Mouse (Mus musculus) stomach, embryonic 14.5 days (tissue): ENCODE measurements around the gene Litaf. TPM values are rescaled to one million over a fixed set of nuclear protein-coding genes. Genes with fewer than 3 reads are reported as not detected.

Experiments used
- ATAC-seq: fragments of 200-750 bp; cut with Nextera tagmentation; 2 replicates; pipeline ENCODE4 v1.8.0; 2017; ENCODE audit warnings: low read depth, moderate TSS enrichment; ENCODE audit not compliant: insufficient number of reproducible peaks, insufficient read depth, low FRiP score
- H3K27ac ChIP-seq: fragments of 300-500 bp; sonication (generic); 2 replicates; pipeline ENCODE4 v1.5.1; 2014; ENCODE audit warnings: mild to moderate bottlenecking, low read length, moderate library complexity, mixed read lengths
- H3K27me3 ChIP-seq: fragments of 300-500 bp; sonication (generic); 2 replicates; pipeline ENCODE4 v1.6.1; 2014; ENCODE audit warnings: low read length, control low read depth, mixed read lengths; ENCODE audit not compliant: control insufficient read depth, insufficient read depth
- H3K36me3 ChIP-seq: fragments of 300-500 bp; sonication (generic); 2 replicates; pipeline ENCODE4 v1.6.1; 2014; ENCODE audit warnings: mild to moderate bottlenecking, control low read depth, low read length, moderate library complexity, mixed read lengths; ENCODE audit not compliant: control insufficient read depth, insufficient read depth
- H3K4me1 ChIP-seq: fragments of 300-500 bp; sonication (generic); 2 replicates; pipeline ENCODE4 v1.6.1; 2014; ENCODE audit warnings: low read length, control low read depth, mixed read lengths; ENCODE audit not compliant: control insufficient read depth, insufficient read depth
- H3K4me2 ChIP-seq: fragments of 300-500 bp; sonication (generic); replicated peaks from 2 replicates; pipeline ENCODE4 v1.6.1; 2014; ENCODE audit warnings: low read depth, low read length, control low read depth
- H3K4me3 ChIP-seq: fragments of 300-500 bp; sonication (generic); 2 replicates; pipeline ENCODE4 v1.5.1; 2014; ENCODE audit warnings: low read depth, low read length, control low read depth
- H3K9ac ChIP-seq: fragments of 300-500 bp; sonication (generic); replicated peaks from 2 replicates; pipeline ENCODE4 v1.6.1; 2014; ENCODE audit warnings: low read depth, mild to moderate bottlenecking, control low read depth, low read length, moderate library complexity, mixed read lengths
- H3K9me3 ChIP-seq: fragments of 300-500 bp; sonication (generic); 2 replicates; pipeline ENCODE4 v1.6.1; 2016; ENCODE audit warnings: low read depth, low read length, control low read depth; ENCODE audit not compliant: control insufficient read depth
- WGBS: fragments of 180-500 bp; shearing (Covaris S2); extraction: QIAGEN DNeasy Blood & Tissue Kit; methylation state at CpG from one replicate; pipeline ENCODE4 v1.1.7; 2014; 5-methylcytosine and 5-hydroxymethylcytosine counted together
- microRNA-seq: library from miRNA; unstranded; fragments of <30 nt; microRNA quantifications from one replicate; pipeline ENCODE4, GENCODE M21; 2016
- polyA plus RNA-seq: library from polyadenylated mRNA; unstranded; fragments of >200 nt; fragmentation: Nextera tagmentation; extraction: Ambion mirVana; gene quantifications from 2 replicates; pipeline ENCODE4 v1.2.1, GENCODE M21; 2014

The Litaf gene
- polyA plus RNA-seq, 1 experiment from 2014 or later: 107 TPM

DNA sequence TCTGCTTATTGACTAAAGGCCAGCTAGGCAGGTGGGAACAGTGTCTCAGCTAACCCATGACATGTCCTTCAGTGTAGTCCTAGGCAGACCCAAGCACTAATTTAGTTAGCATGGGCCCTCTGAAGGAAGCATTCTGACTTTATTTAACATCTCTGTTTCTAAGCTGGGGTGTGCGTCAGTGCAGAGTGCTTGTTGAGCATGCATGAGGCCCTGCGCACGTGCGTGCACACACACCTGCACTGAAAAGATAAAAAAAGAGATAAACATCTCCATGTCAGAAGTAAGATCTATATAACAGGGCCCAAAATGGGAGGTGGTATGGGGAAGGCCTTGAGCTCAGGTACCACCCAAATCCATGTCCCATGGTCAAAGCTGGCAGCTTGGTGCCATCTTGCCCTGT is 150.9 kb downstream of the Litaf start:
- Histone ChIP-seq H3K27me3 (no peaks in the 10 kb centered on the region), H3K4me3 (no peak overlapping the region), H3K36me3 (no peaks in the 10 kb centered on the region), H3K9ac (no peak overlapping the region), H3K4me2 (no peak overlapping the region), H3K27ac (no peak overlapping the region), H3K9me3 (no peaks in the 10 kb centered on the region), H3K4me1 (no peaks in the 10 kb centered on the region)
- 95% methylated on average over 4 of the region's 4 CpGs for WGBS
- ATAC-seq: no peak

- Histone ChIP-seq H3K4me1 (no peaks in the 10 kb centered on the region), H3K4me3 (no peak overlapping the region), H3K27me3 (no peaks in the 10 kb centered on the region), H3K9me3 (no peaks in the 10 kb centered on the region), H3K4me2 (no peak overlapping the region), H3K27ac (no peak overlapping the region), H3K36me3 (no peaks in the 10 kb centered on the region), H3K9ac (no peak overlapping the region)
- no peak for ATAC-seq
- 90% methylated on average over 2 of the region's 2 CpGs for WGBS
Observed at GRCm38 (mm10) chr16:10911061-10911460, 154.9 kb downstream of the Litaf start.

DNA sequence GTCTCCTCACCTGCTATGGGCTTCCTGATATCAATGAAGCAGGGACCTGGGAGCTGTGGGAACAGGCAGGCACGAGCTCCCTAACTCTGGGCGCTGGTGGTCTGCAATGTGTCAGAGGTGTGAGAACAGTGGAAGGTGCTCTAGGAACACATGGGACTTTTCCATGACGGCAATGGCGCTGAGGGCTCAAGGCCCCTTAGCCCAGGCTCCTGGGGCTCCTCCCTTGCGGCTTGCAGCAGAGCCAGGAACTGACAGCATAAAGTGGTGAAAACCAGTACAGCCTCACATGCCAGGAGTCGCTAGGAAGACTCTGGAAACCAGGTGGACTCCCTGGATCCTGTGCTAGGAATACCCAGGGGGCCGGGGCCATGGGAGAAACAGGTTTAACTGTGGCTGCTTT is 155.4 kb downstream of the Litaf start:
- no peak for ATAC-seq
- H3K27me3 ChIP-seq: no peaks in the 10 kb centered on the region
- no peak overlapping the region for H3K27ac ChIP-seq
- H3K9ac ChIP-seq: no peak overlapping the region
- no peaks in the 10 kb centered on the region for H3K9me3 ChIP-seq
- peaks cover 4% of the 10 kb centered on the region for H3K4me1 ChIP-seq
- H3K36me3 ChIP-seq: no peaks in the 10 kb centered on the region
- no peak overlapping the region for H3K4me3 ChIP-seq
- H3K4me2 ChIP-seq: no peak overlapping the region
- 74% methylated on average over 7 of the region's 7 CpGs for WGBS

Small RNAs within 50 kb of the gene (microRNA-seq; reads per million reads assigned to microRNA genes)
- not detected for gene Gm26268

Other genes with a start within 250 kb of the Litaf start
- gene Rmi2, start 231.1 kb downstream of the Litaf start, polyA plus RNA-seq: 4.6 and 5.1 TPM in 2 replicates
- 45.7 and 49.9 TPM in 2 replicates for gene Snn, start 5.2 kb downstream of the Litaf start, polyA plus RNA-seq
- gene Txndc11, start 68.5 kb upstream of the Litaf start, polyA plus RNA-seq: 35.1 and 36.1 TPM in 2 replicates
- gene Zc3h7a, start 110.2 kb upstream of the Litaf start, polyA plus RNA-seq: 113 and 116 TPM in 2 replicates
- gene Rsl1d1, start 137.2 kb upstream of the Litaf start, polyA plus RNA-seq: 181 and 183 TPM in 2 replicates
- 79.1 and 79.8 TPM in 2 replicates for gene Gspt1, start 188.2 kb upstream of the Litaf start, polyA plus RNA-seq
- not detected in 2 replicates for gene Tnfrsf17, start 247.7 kb upstream of the Litaf start, polyA plus RNA-seq